Comparison of ENCODE assay signal across 25 mouse cellular contexts in genomic region chr14:51259741-51260140, GRCm38 (mm10). TPM values are rescaled to one million over a fixed set of nuclear protein-coding genes. Genes with fewer than 3 reads are reported as not detected.
"Had no signal": no experiment of that assay in that cellular context is flagged by ENCODE, and none has a peak within 500 bp of the region (broad histone marks: within the 10 kb centered on the region; RNA-seq: fewer than 3 reads in every experiment).

No protein-coding gene starts in this region.

- H3K4me3 ChIP-seq: neural tube, embryonic 13.5 days; neural tube, embryonic 15.5 days; stomach, embryonic 15.5 days had no signal

- H3K4me1 ChIP-seq: neural tube, embryonic 13.5 days; neural tube, embryonic 15.5 days; stomach, embryonic 15.5 days had no signal

- H3K4me2 ChIP-seq: neural tube, embryonic 13.5 days; neural tube, embryonic 15.5 days; stomach, embryonic 15.5 days had no signal

- H3K36me3 ChIP-seq: neural tube, embryonic 13.5 days; neural tube, embryonic 15.5 days; stomach, embryonic 15.5 days had no signal

- DNase-seq: retina, postnatal 1 day; right cerebral cortex, adult 18-20 months; right cerebral cortex, postnatal 14 days; right cerebral cortex, postnatal 25 days; right cerebral cortex, postnatal 4 days; spleen, adult 18-20 months; thymus, adult 18-20 months; thymus, adult 2 months; thymus, postnatal 14 days; thymus, postnatal 25 days; thymus, postnatal 36 days; thymus, postnatal 4 days had no signal

- H3K9me3 ChIP-seq: neural tube, embryonic 13.5 days; neural tube, embryonic 15.5 days; stomach, embryonic 15.5 days had no signal

- H3K27ac ChIP-seq: neural tube, embryonic 13.5 days; neural tube, embryonic 15.5 days; stomach, embryonic 15.5 days; stomach, postnatal 0 days had no signal

- H3K9ac ChIP-seq: neural tube, embryonic 13.5 days; neural tube, embryonic 15.5 days; stomach, embryonic 15.5 days had no signal

- H3K27me3 ChIP-seq: neural tube, embryonic 13.5 days; neural tube, embryonic 15.5 days; stomach, embryonic 15.5 days had no signal

RNA-seq across cellular contexts. Expression of gene Rnase2a, which starts 3.8 kb away (rescaled TPM):
- total RNA-seq: neutrophil, adult 5-6 weeks had no signal
- polyA plus RNA-seq: neural tube, embryonic 13.5 days; neural tube, embryonic 14.5 days; neural tube, embryonic 15.5 days; small intestine, adult 2 months; spleen, adult 2 months; stomach, embryonic 14.5 days; stomach, embryonic 15.5 days; stomach, embryonic 16.5 days; stomach, postnatal 0 days; testis, adult 2 months; thymus, postnatal 0 days; urinary bladder, adult 2 months had no signal

RNA-seq across cellular contexts. Expression of gene Ear14, which starts 56.5 kb away (rescaled TPM):
- total RNA-seq: neutrophil, adult 5-6 weeks had no signal
- polyA plus RNA-seq: neural tube, embryonic 13.5 days; neural tube, embryonic 14.5 days; neural tube, embryonic 15.5 days; small intestine, adult 2 months; spleen, adult 2 months; stomach, embryonic 14.5 days; stomach, embryonic 15.5 days; stomach, embryonic 16.5 days; stomach, postnatal 0 days; testis, adult 2 months; thymus, adult 2 months; thymus, postnatal 0 days; urinary bladder, adult 2 months had no signal
